Mouse (Mus musculus): ENCODE data around the gene Aim2. TPM values are rescaled to one million over a fixed set of nuclear protein-coding genes. Genes with fewer than 3 reads are reported as not detected.
A peak's percentile ranks its signal among the peaks of the same experiment; 100 is the strongest.
"Not testable (repeated sequence)": the region's sequence is repeated elsewhere in the genome, so short reads cannot be mapped to it uniquely, and the experiment has no call there.

Aim2 gene
- 2.6 and 2.9 TPM in 2 replicates for polyA plus RNA-seq (2015; fragmentation: Nextera tagmentation; extraction: Ambion mirVana)

DNA sequence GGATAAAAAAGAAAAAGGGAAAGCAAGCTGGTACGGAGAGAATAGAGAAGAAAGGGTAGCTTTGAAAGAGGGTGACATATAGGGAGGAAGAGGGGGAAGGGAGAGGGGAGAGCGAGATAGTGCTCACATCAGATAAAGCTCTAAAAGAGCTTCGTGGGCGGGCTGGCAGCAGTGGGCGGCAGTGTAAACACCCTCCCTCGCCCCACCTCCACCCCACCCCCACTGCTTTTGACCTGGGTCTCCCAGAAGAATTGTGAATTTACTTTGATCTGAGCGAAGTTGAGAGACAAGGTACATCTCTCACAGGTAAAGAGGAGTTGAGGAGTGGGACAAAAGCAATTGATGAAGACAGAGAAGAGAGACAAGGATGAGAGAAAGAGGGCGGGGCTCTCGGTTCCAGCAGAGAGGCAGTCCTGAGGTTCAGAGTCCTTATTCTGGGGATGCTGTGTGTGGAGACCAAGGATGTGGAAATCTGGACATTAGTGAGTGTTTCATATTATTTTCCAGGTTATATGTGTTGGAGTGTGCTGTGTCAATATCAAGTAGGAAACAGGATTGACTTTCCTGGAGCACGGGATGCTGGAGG, at the start of gene Aim2:
TSS of gene Aim2 (plus strand) at position 508 of the 586 bp plus-strand sequence.
- Histone ChIP-seq H3K4me3 (replicated peaks; ENCODE audit: low read length) (peak within 1 kb of the TSS; percentile 35), H3K9me3 (replicated peaks; ENCODE audit: control insufficient read depth, low read length) (no peaks in the 10 kb centered on the region), H3K4me2 (ENCODE audit: low read depth, low read length) (peak within 1 kb of the TSS; percentile 54), H3K27ac (ENCODE audit: low read length) (no peak within 1 kb of the TSS), H3K27me3 (ENCODE audit: control insufficient read depth, insufficient read depth, low read length) (no peaks in the 10 kb centered on the region), H3K36me3 (ENCODE audit: control insufficient read depth, insufficient read depth, low read length) (no peaks in the 10 kb centered on the region), H3K9ac (ENCODE audit: low read length) (no peak within 1 kb of the TSS; the same call in 1 of the 2 replicates), H3K4me1 (ENCODE audit: control insufficient read depth, insufficient read depth, low read length) (peaks cover 4% of the 10 kb centered on the region; the same call in 1 of the 2 replicates)
- ATAC-seq (ENCODE audit: insufficient read depth, low FRiP score) = 0 out of 2 replicates have a peak, but pooled peaks have one; percentile 58
- 7% methylated on average over 10 of the region's 10 CpGs for WGBS

- H3K36me3 ChIP-seq (ENCODE audit: control insufficient read depth, insufficient read depth, low read length); H3K27me3 ChIP-seq (ENCODE audit: control insufficient read depth, insufficient read depth, low read length); H3K27ac ChIP-seq (ENCODE audit: low read length); H3K4me1 ChIP-seq (ENCODE audit: control insufficient read depth, insufficient read depth, low read length); H3K9ac ChIP-seq (ENCODE audit: low read length); H3K4me3 ChIP-seq (replicated peaks; ENCODE audit: low read length); H3K9me3 ChIP-seq (replicated peaks; ENCODE audit: control insufficient read depth, low read length); H3K4me2 ChIP-seq (ENCODE audit: low read depth, low read length): not testable (repeated sequence)
- WGBS = 17% methylated on average over 3 of the region's 3 CpGs
- peak; percentile 50 for ATAC-seq (ENCODE audit: insufficient read depth, low FRiP score)
Observed at GRCm38 (mm10) chr1:173302795-173303194, 47.9 kb upstream of the Aim2 start.

- H3K9me3 ChIP-seq (replicated peaks; ENCODE audit: control insufficient read depth, low read length); H3K9ac ChIP-seq (ENCODE audit: low read length); H3K27me3 ChIP-seq (ENCODE audit: control insufficient read depth, insufficient read depth, low read length); H3K4me2 ChIP-seq (ENCODE audit: low read depth, low read length); H3K27ac ChIP-seq (ENCODE audit: low read length); H3K4me3 ChIP-seq (replicated peaks; ENCODE audit: low read length); H3K4me1 ChIP-seq (ENCODE audit: control insufficient read depth, insufficient read depth, low read length); ATAC-seq (ENCODE audit: insufficient read depth, low FRiP score); H3K36me3 ChIP-seq (ENCODE audit: control insufficient read depth, insufficient read depth, low read length): not testable (repeated sequence)
- WGBS = 70% methylated on average over 7 of the region's 7 CpGs
Observed at GRCm38 (mm10) chr1:173313535-173314050, 37.1 kb upstream of the Aim2 start.

DNA sequence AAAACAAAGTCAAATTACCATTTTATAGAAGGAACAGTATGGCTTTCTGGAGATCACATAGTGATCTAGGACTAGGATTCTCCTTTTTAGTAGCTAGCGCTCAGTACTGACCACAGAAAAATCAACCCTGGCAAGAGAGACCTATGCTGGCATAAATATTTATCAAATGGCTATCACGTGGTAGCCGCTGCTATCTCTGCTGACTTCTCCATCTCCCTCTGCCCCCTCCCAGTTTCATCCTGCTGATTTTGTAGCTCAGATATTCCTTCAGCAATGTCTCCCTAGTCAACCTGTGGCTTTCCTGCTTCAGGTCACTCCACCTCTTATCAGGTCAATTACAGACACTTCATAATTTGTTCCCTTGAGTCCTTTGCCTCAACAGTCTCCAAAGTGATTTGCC, 35.0 kb upstream of the Aim2 start:
- H3K9me3 ChIP-seq (replicated peaks; ENCODE audit: control insufficient read depth, low read length) = no peaks in the 10 kb centered on the region
- no peaks in the 10 kb centered on the region for H3K4me1 ChIP-seq (ENCODE audit: control insufficient read depth, insufficient read depth, low read length)
- no peak overlapping the region for H3K27ac ChIP-seq (ENCODE audit: low read length)
- no peaks in the 10 kb centered on the region for H3K27me3 ChIP-seq (ENCODE audit: control insufficient read depth, insufficient read depth, low read length)
- H3K4me3 ChIP-seq (replicated peaks; ENCODE audit: low read length) = no peak overlapping the region
- 64% methylated on average over 3 of the region's 3 CpGs for WGBS
- ATAC-seq (ENCODE audit: insufficient read depth, low FRiP score) = no peak
- no peak overlapping the region for H3K9ac ChIP-seq (ENCODE audit: low read length)
- H3K4me2 ChIP-seq (ENCODE audit: low read depth, low read length) = no peak overlapping the region
- no peaks in the 10 kb centered on the region for H3K36me3 ChIP-seq (ENCODE audit: control insufficient read depth, insufficient read depth, low read length)

DNA sequence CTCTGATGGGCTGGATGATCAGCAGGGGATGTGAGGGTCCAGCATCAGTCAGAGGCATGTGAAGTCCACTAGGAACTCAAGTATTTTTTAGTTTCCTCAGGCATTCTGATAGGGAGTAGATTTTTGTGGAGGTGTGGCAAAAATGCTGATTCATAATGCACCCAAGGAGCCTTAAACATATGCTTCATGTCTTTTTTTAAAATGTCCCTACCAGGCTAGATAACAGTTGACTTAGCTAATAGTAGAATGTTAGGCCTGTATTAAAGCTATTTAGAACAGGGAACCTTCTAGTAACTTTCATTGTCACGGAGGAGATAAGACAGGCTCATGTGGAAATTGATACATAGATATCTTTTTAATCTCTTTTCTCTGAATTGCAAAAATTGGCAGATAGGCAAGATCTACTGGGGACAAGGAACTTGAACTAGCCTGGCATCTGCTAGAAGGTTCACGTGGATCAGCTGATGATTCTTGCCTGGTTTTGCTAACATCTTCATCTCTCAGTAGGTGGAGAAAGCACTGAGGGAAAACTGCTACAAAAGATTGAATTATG, 32.7 kb upstream of the Aim2 start:
- WGBS = 88% methylated on average over 2 of the region's 2 CpGs
- no peak overlapping the region for H3K4me3 ChIP-seq (replicated peaks; ENCODE audit: low read length)
- no peak overlapping the region for H3K9ac ChIP-seq (ENCODE audit: low read length)
- no peaks in the 10 kb centered on the region for H3K27me3 ChIP-seq (ENCODE audit: control insufficient read depth, insufficient read depth, low read length)
- H3K4me2 ChIP-seq (ENCODE audit: low read depth, low read length) = no peak overlapping the region
- ATAC-seq (ENCODE audit: insufficient read depth, low FRiP score) = no peak
- H3K36me3 ChIP-seq (ENCODE audit: control insufficient read depth, insufficient read depth, low read length) = no peaks in the 10 kb centered on the region
- H3K4me1 ChIP-seq (ENCODE audit: control insufficient read depth, insufficient read depth, low read length) = no peaks in the 10 kb centered on the region
- no peak overlapping the region for H3K27ac ChIP-seq (ENCODE audit: low read length)
- H3K9me3 ChIP-seq (replicated peaks; ENCODE audit: control insufficient read depth, low read length) = no peaks in the 10 kb centered on the region

- H3K36me3 ChIP-seq (ENCODE audit: control insufficient read depth, insufficient read depth, low read length) = no peaks in the 10 kb centered on the region
- H3K4me2 ChIP-seq (ENCODE audit: low read depth, low read length) = no peak overlapping the region
- H3K4me1 ChIP-seq (ENCODE audit: control insufficient read depth, insufficient read depth, low read length) = no peaks in the 10 kb centered on the region
- no peaks in the 10 kb centered on the region for H3K9me3 ChIP-seq (replicated peaks; ENCODE audit: control insufficient read depth, low read length)
- no peaks in the 10 kb centered on the region for H3K27me3 ChIP-seq (ENCODE audit: control insufficient read depth, insufficient read depth, low read length)
- no peak overlapping the region for H3K4me3 ChIP-seq (replicated peaks; ENCODE audit: low read length)
- ATAC-seq (ENCODE audit: insufficient read depth, low FRiP score) = no peak
- WGBS = 69% methylated on average over 8 of the region's 8 CpGs
- no peak overlapping the region for H3K9ac ChIP-seq (ENCODE audit: low read length)
- H3K27ac ChIP-seq (ENCODE audit: low read length) = no peak overlapping the region
Observed at GRCm38 (mm10) chr1:173321593-173322248, 29.0 kb upstream of the Aim2 start.

GRCm38 (mm10) chr1:173322249-173322627, 28.4 kb upstream of the Aim2 start:
- H3K27ac ChIP-seq (ENCODE audit: low read length) = no peak overlapping the region
- H3K9me3 ChIP-seq (replicated peaks; ENCODE audit: control insufficient read depth, low read length) = no peaks in the 10 kb centered on the region
- H3K27me3 ChIP-seq (ENCODE audit: control insufficient read depth, insufficient read depth, low read length) = no peaks in the 10 kb centered on the region
- H3K4me3 ChIP-seq (replicated peaks; ENCODE audit: low read length) = no peak overlapping the region
- no peaks in the 10 kb centered on the region for H3K36me3 ChIP-seq (ENCODE audit: control insufficient read depth, insufficient read depth, low read length)
- ATAC-seq (ENCODE audit: insufficient read depth, low FRiP score) = no peak
- 66% methylated on average over 6 of the region's 6 CpGs for WGBS
- no peaks in the 10 kb centered on the region for H3K4me1 ChIP-seq (ENCODE audit: control insufficient read depth, insufficient read depth, low read length)
- no peak overlapping the region for H3K4me2 ChIP-seq (ENCODE audit: low read depth, low read length)
- no peak overlapping the region for H3K9ac ChIP-seq (ENCODE audit: low read length)

DNA sequence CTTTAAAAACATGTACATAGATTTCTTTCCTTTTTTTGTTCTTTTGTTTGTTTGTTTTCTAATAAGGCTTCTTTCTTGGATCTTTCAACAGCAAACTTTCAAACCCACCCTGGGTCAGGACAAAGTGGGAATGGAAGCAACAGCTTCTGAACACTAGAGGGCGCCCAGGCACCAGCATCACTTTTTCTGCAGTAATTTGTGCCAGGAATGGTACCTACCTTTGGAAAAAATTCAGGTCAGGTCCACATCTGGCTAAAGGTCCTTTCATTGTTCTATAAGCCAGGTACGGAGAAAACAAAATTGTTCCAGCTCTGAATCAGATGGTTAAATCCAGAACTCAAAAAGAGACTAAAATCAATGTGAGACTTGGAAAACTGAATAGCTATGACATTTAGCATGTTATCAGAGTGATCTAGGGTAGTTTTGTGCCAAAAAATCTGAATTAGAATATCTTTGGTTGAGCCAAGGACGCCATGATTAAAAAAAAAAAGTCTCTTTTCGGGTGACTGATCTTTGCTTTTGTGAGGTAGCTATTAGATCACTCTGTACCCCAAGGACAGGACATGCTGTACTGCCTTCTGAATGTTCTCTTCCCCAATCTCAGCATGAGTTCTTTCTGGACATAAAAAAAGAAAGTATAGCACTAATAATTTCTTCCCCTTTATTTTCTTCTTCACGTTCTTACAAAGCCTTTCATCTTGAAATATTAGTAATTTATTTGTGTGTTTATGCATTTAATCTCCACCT, 26.7 kb upstream of the Aim2 start:
- Histone ChIP-seq H3K36me3 (ENCODE audit: control insufficient read depth, insufficient read depth, low read length) (no peaks in the 10 kb centered on the region), H3K4me3 (replicated peaks; ENCODE audit: low read length) (no peak overlapping the region), H3K27ac (ENCODE audit: low read length) (no peak overlapping the region), H3K27me3 (ENCODE audit: control insufficient read depth, insufficient read depth, low read length) (no peaks in the 10 kb centered on the region), H3K9me3 (replicated peaks; ENCODE audit: control insufficient read depth, low read length) (no peaks in the 10 kb centered on the region), H3K4me1 (ENCODE audit: control insufficient read depth, insufficient read depth, low read length) (no peaks in the 10 kb centered on the region), H3K4me2 (ENCODE audit: low read depth, low read length) (no peak overlapping the region), H3K9ac (ENCODE audit: low read length) (no peak overlapping the region)
- WGBS = 30% methylated on average over 5 of the region's 5 CpGs
- no peak for ATAC-seq (ENCODE audit: insufficient read depth, low FRiP score)

GRCm38 (mm10) chr1:173324961-173325360, 25.7 kb upstream of the Aim2 start:
- no peak for ATAC-seq (ENCODE audit: insufficient read depth, low FRiP score)

More at GRCm38 (mm10) chr1:173324961-173325360, 25.7 kb upstream of the Aim2 start:
- Histone ChIP-seq H3K4me1 (ENCODE audit: control insufficient read depth, insufficient read depth, low read length) (no peaks in the 10 kb centered on the region), H3K27me3 (ENCODE audit: control insufficient read depth, insufficient read depth, low read length) (no peaks in the 10 kb centered on the region), H3K9ac (ENCODE audit: low read length) (no peak overlapping the region), H3K4me2 (ENCODE audit: low read depth, low read length) (no peak overlapping the region), H3K27ac (ENCODE audit: low read length) (no peak overlapping the region), H3K36me3 (ENCODE audit: control insufficient read depth, insufficient read depth, low read length) (no peaks in the 10 kb centered on the region), H3K4me3 (replicated peaks; ENCODE audit: low read length) (no peak overlapping the region), H3K9me3 (replicated peaks; ENCODE audit: control insufficient read depth, low read length) (no peaks in the 10 kb centered on the region)
- 72% methylated on average over 4 of the region's 4 CpGs for WGBS

Measured in stomach, embryonic 16.5 days (tissue).